Mouse (Mus musculus): ENCODE measurements around the gene Olfr373. TPM values are rescaled to one million over a fixed set of nuclear protein-coding genes. Genes with fewer than 3 reads are reported as not detected.
"Not testable (repeated sequence)": the region's sequence is repeated elsewhere in the genome, so short reads cannot be mapped to it uniquely, and the experiment has no call there.

Gene Olfr373
- not detected for total RNA-seq (2021)
- long read RNA-seq, experiment 1 = 0 reads
- long read RNA-seq, experiment 2 = 0 reads

- not testable (repeated sequence) for DNase-seq
Measured at GRCm38 (mm10) chr8:72082877-72083276, at the start of gene Olfr373. Gene Olfr373, plus strand, starts transcription at chr8:72083177.

- DNase-seq = not testable (repeated sequence)
Measured at GRCm38 (mm10) chr8:72040918-72041317, 42.1 kb upstream of the Olfr373 start, which contains the start of gene Olfr372. Gene Olfr372, plus strand, starts transcription at chr8:72041218.

GRCm38 (mm10) chr8:72042493-72042892, 40.5 kb upstream of the Olfr373 start:
- DNase-seq = no peak

GRCm38 (mm10) chr8:72054633-72055032, 28.3 kb upstream of the Olfr373 start:
- not testable (repeated sequence) for DNase-seq

- DNase-seq = not testable (repeated sequence)
Measured at GRCm38 (mm10) chr8:72057643-72058042, 25.3 kb upstream of the Olfr373 start.

- not testable (repeated sequence) for DNase-seq
Measured at GRCm38 (mm10) chr8:72066819-72067399, 16.1 kb upstream of the Olfr373 start.

- no peak for DNase-seq
Measured at GRCm38 (mm10) chr8:72084744-72085143, 1.8 kb downstream of the Olfr373 start.

- not testable (repeated sequence) for DNase-seq
Measured at GRCm38 (mm10) chr8:72087611-72088010, 4.6 kb downstream of the Olfr373 start.

- not testable (repeated sequence) for DNase-seq
Measured at GRCm38 (mm10) chr8:72096721-72097120, 13.7 kb downstream of the Olfr373 start.

- DNase-seq = peak; percentile 67
Measured at GRCm38 (mm10) chr8:72099377-72100103, 16.6 kb downstream of the Olfr373 start.

- DNase-seq = no peak
Measured at GRCm38 (mm10) chr8:72105165-72105564, 22.2 kb downstream of the Olfr373 start.

- no peak for DNase-seq
Measured at GRCm38 (mm10) chr8:72106740-72107139, 23.8 kb downstream of the Olfr373 start, which contains the start of gene Olfr374. Gene Olfr374, plus strand, starts transcription at chr8:72107040.

GRCm38 (mm10) chr8:72110876-72111275, 27.9 kb downstream of the Olfr373 start:
- no peak for DNase-seq

- DNase-seq = no peak
Measured at GRCm38 (mm10) chr8:72112486-72112885, 29.5 kb downstream of the Olfr373 start.

GRCm38 (mm10) chr8:72115202-72115601, 32.2 kb downstream of the Olfr373 start:
- DNase-seq = no peak

- DNase-seq = no peak
Measured at GRCm38 (mm10) chr8:72118616-72119015, 35.6 kb downstream of the Olfr373 start.

- DNase-seq = not testable (repeated sequence)
Measured at GRCm38 (mm10) chr8:72121486-72121885, 38.5 kb downstream of the Olfr373 start.

- DNase-seq = no peak
Measured at GRCm38 (mm10) chr8:72121997-72122396, 39.0 kb downstream of the Olfr373 start.

GRCm38 (mm10) chr8:72127834-72128233, 44.9 kb downstream of the Olfr373 start:
- no peak for DNase-seq

- DNase-seq = peak; percentile 44
Measured at GRCm38 (mm10) chr8:72131251-72131650, 48.3 kb downstream of the Olfr373 start.

- no peak for DNase-seq
Measured at GRCm38 (mm10) chr8:72131901-72132300, 48.9 kb downstream of the Olfr373 start.

GRCm38 (mm10) chr8:72132417-72132816, 49.4 kb downstream of the Olfr373 start:
- DNase-seq = no peak

GRCm38 (mm10) chr8:72132891-72133290, 49.9 kb downstream of the Olfr373 start:
- DNase-seq = peak; percentile 74

GRCm38 (mm10) chr8:72133507-72133906, 50.5 kb downstream of the Olfr373 start:
- no peak for DNase-seq

Data from adrenal gland, postnatal 10 days (tissue).